ENCODE assay signal across 8 mouse cellular contexts in the genomic region with DNA sequence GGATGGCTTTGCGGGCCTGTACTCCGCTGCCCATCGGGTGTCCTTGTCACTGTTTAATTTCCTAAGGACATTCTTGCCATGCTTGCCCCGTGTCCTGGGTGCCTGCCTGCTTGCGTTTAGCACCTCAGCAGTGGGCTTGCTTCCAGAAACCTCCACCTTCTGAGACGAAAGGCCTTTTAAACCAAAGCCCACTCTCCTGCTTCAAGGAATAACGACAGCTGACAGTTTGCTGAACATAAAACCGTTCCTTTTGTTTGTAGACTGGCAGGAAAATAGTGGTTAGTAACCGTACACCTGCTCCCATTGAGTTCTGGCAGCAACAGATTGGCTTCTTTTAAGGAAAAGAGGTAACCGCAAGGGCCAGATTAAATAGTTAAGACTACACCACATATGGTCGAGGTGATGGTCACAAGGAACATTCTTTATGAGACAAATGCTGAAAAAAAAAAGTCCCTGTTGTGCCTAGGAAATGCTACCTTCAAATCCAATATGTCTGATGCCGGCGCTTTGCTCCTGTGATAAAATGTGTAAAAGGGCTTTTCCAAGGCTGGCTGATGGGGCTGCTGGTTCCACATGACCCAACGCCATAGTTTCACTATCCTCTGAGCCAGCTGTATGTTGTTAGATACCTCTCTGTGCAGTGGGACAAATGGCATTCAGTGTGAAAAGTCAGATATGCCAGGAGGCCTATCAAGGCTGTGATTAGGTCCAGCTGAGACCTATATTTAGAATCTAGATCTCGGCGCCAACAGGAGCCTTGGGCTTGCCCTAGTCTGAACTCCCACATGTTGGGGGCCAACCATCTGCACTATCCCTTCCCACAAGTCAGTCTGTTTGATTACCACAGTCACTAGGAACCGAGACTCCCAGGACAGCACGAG. TPM values are rescaled to one million over a fixed set of nuclear protein-coding genes. Genes with fewer than 3 reads are reported as not detected.
DNase-seq lines count a peak whose midpoint lies in the region; ATAC-seq and TF ChIP-seq lines count a peak whose summit lies in the region.

No protein-coding gene starts in this region.

- TF ChIP-seq RAD21 in CH12.LX (IDR thresholded peaks at IDR 0.05; ENCODE audit: low read depth, low read length), result no peak

- no peaks in the 10 kb centered on the region for H3K9me3 ChIP-seq in CH12.LX (replicated peaks; ENCODE audit: low read length)
- H3K9me3 ChIP-seq in forebrain, embryonic 16.5 days (ENCODE audit: control insufficient read depth, low read length), result no peaks in the 10 kb centered on the region
- H3K9me3 ChIP-seq in liver, embryonic 11.5 days (ENCODE audit: control insufficient read depth, low read length), result no peaks in the 10 kb centered on the region
- H3K9me3 ChIP-seq in stomach, postnatal 0 days (ENCODE audit: control insufficient read depth, low read length), result no peaks in the 10 kb centered on the region

- no peak for ATAC-seq in forebrain, embryonic 16.5 days
- ATAC-seq in liver, embryonic 11.5 days (replicated peaks; ENCODE audit: low FRiP score), result peak; percentile 53
- no peak for ATAC-seq in stomach, postnatal 0 days (ENCODE audit: low FRiP score, low TSS enrichment)
- ATAC-seq in granulocyte monocyte progenitor cell, adult 5-6 weeks (replicated peaks; ENCODE audit: poor library complexity, severe bottlenecking), result no peak

- no peak for TF ChIP-seq EP300 in CH12.LX (IDR thresholded peaks at IDR 0.05; ENCODE audit: low read length)
- TF ChIP-seq EP300 in stomach, postnatal 0 days (optimal IDR thresholded peaks at IDR 0.05), result no peak

- no peak overlapping the region for H3K4me3 ChIP-seq in CH12.LX (replicated peaks in 1 of 3; ENCODE audit: low read depth in 2 of 3, low read length in 2 of 3, poor library complexity in 1 of 3)
- no peak overlapping the region for H3K4me3 ChIP-seq in forebrain, embryonic 16.5 days (replicated peaks; ENCODE audit: low read length)
- no peak overlapping the region for H3K4me3 ChIP-seq in liver, embryonic 11.5 days (ENCODE audit: low read depth, low read length)
- no peak overlapping the region for H3K4me3 ChIP-seq in stomach, postnatal 0 days (ENCODE audit: low read depth, low read length)

- H3K4me2 ChIP-seq in CH12.LX (ENCODE audit: insufficient read depth, low read depth, poor library complexity, severe bottlenecking), result peak overlapping the region; percentile 32; the same call in 1 of the 2 replicates
- H3K4me2 ChIP-seq in forebrain, embryonic 16.5 days (ENCODE audit: low read length), result no peak overlapping the region
- peak overlapping the region; percentile 40 for H3K4me2 ChIP-seq in liver, embryonic 11.5 days
- no peak overlapping the region for H3K4me2 ChIP-seq in stomach, postnatal 0 days (replicated peaks; ENCODE audit: low read depth)

- dilution Hi-C loops in CH12.LX (cut with MboI; ENCODE audit: extremely low pct_ligation_motif_present, extremely low pct_unique_long_range_greater_than_20kb, low sequenced_read_pairs), result no loop called here

- 29% methylated on average over 18 of the region's 18 CpGs for WGBS in forebrain, embryonic 16.5 days
- 43% methylated on average over 18 of the region's 18 CpGs for WGBS in liver, embryonic 11.5 days
- WGBS in stomach, postnatal 0 days, result 62% methylated on average over 18 of the region's 18 CpGs

- peaks cover 52 to 95% of the 10 kb centered on the region in 2 experiments for H3K4me1 ChIP-seq in CH12.LX (ENCODE audit: control insufficient read depth in 1 of 2, insufficient read depth in 2 of 2)
- peaks cover 45% of the 10 kb centered on the region for H3K4me1 ChIP-seq in forebrain, embryonic 16.5 days (replicated peaks; ENCODE audit: control insufficient read depth, insufficient read depth, low read length)
- H3K4me1 ChIP-seq in liver, embryonic 11.5 days (replicated peaks; ENCODE audit: control insufficient read depth, insufficient read depth, low read length), result peaks cover 63% of the 10 kb centered on the region
- peaks cover 8% of the 10 kb centered on the region for H3K4me1 ChIP-seq in stomach, postnatal 0 days (replicated peaks; ENCODE audit: control insufficient read depth, insufficient read depth)

- in situ Hi-C loops in CH12.LX (cut with MboI; ENCODE audit: low pct_ligation_motif_present, low pct_unique_long_range_greater_than_20kb, low sequenced_read_pairs), result loop anchor here (10.0 kb wide), 1 partner anchor 47 kb away; no protein-coding TSS in a partner anchor

- H3K9ac ChIP-seq in CH12.LX (ENCODE audit: insufficient read depth, low read depth), result peak overlapping the region; percentile 15
- 0 out of 2 replicates have a peak overlapping the region, but pooled peaks have one; percentile 15 for H3K9ac ChIP-seq in forebrain, embryonic 16.5 days (replicated peaks; ENCODE audit: low read depth, low read length)
- peak overlapping the region; percentile 1; the same call in 1 of the 2 replicates for H3K9ac ChIP-seq in liver, embryonic 11.5 days (ENCODE audit: low read depth, low read length)
- no peak overlapping the region for H3K9ac ChIP-seq in stomach, postnatal 0 days (ENCODE audit: low read length)

- no peaks in the 10 kb centered on the region for H3K79me2 ChIP-seq in CH12.LX (replicated peaks; ENCODE audit: control insufficient read depth, extremely low read depth, insufficient read depth, poor library complexity, severe bottlenecking)

- TF ChIP-seq CTCF in CH12.LX (conservative IDR thresholded peaks at IDR 0.05 in 1 of 2, IDR thresholded peaks at IDR 0.05 in 1 of 2; ENCODE audit: low read depth in 2 of 2, low read length in 2 of 2), result no peak
- no peak for TF ChIP-seq CTCF in brain, embryonic 14.5 days (IDR thresholded peaks at IDR 0.05; ENCODE audit: borderline replicate concordance, extremely low read depth, insufficient read depth, insufficient read length)
- no peak for TF ChIP-seq CTCF in stomach, postnatal 0 days (IDR thresholded peaks at IDR 0.05; ENCODE audit: low read depth)

- peak overlapping the region; percentile 44; the same call in 1 of the 2 replicates for H3K27ac ChIP-seq in CH12.LX (ENCODE audit: insufficient read depth, low read depth)
- peak overlapping the region; percentile 60 for H3K27ac ChIP-seq in forebrain, embryonic 16.5 days (ENCODE audit: low read length)
- H3K27ac ChIP-seq in liver, embryonic 11.5 days (ENCODE audit: low read depth, low read length), result no peak overlapping the region
- no peak overlapping the region for H3K27ac ChIP-seq in stomach, postnatal 0 days (replicated peaks)

- no peak for DNase-seq in CH12.LX (ENCODE audit: extremely low read depth)
- DNase-seq in brain, embryonic 14.5 days (ENCODE audit: low read depth), result peak; percentile 81
- DNase-seq in liver, embryonic 11.5 days (ENCODE audit: low spot score), result no peak
- no peak for DNase-seq in stomach, postnatal 0 days (ENCODE audit: low spot score)
- DNase-seq in thymus, adult 18-20 months, result no peak
- no peak for DNase-seq in urinary bladder, adult 18-20 months (ENCODE audit: low spot score in 2 of 2)

- H3K27me3 ChIP-seq in CH12.LX (replicated peaks), result peaks cover 7% of the 10 kb centered on the region
- H3K27me3 ChIP-seq in forebrain, embryonic 16.5 days (replicated peaks; ENCODE audit: control insufficient read depth, insufficient read depth, low read length), result no peaks in the 10 kb centered on the region
- H3K27me3 ChIP-seq in liver, embryonic 11.5 days (replicated peaks; ENCODE audit: control insufficient read depth, insufficient read depth, low read length), result no peaks in the 10 kb centered on the region
- H3K27me3 ChIP-seq in stomach, postnatal 0 days (ENCODE audit: control insufficient read depth, insufficient read depth, low read length), result no peaks in the 10 kb centered on the region

- H3K36me3 ChIP-seq in CH12.LX (replicated peaks in 1 of 2; ENCODE audit: control insufficient read depth in 1 of 2, insufficient read depth in 1 of 2, low read length in 1 of 2), result no peaks in the 10 kb centered on the region
- H3K36me3 ChIP-seq in forebrain, embryonic 16.5 days (ENCODE audit: control insufficient read depth, insufficient read depth), result no peaks in the 10 kb centered on the region
- no peaks in the 10 kb centered on the region for H3K36me3 ChIP-seq in liver, embryonic 11.5 days (ENCODE audit: control insufficient read depth, insufficient read depth, low read length)
- H3K36me3 ChIP-seq in stomach, postnatal 0 days (ENCODE audit: control insufficient read depth, insufficient read depth, low read length), result no peaks in the 10 kb centered on the region

- no peak for TF ChIP-seq POLR2A in CH12.LX (IDR thresholded peaks at IDR 0.05; ENCODE audit: low read depth, low read length)
- no peak for TF ChIP-seq POLR2A in brain, embryonic 14.5 days (IDR thresholded peaks at IDR 0.05; ENCODE audit: borderline replicate concordance, extremely low read depth, insufficient read depth, insufficient read length, poor library complexity, severe bottlenecking)

TF ChIP-seq in CH12.LX, 34 proteins besides CTCF, POLR2A, EP300 and RAD21 (continues in another document):
- TF ChIP-seq ZKSCAN1 (IDR thresholded peaks at IDR 0.05; ENCODE audit: borderline replicate concordance, low read depth, low read length) (no peak), HCFC1 (IDR thresholded peaks at IDR 0.05; ENCODE audit: low read depth, low read length) (no peak), TBP (conservative IDR thresholded peaks at IDR 0.05; ENCODE audit: low read depth, low read length) (no peak), JUND (conservative IDR thresholded peaks at IDR 0.05; ENCODE audit: low read depth, low read length) (no peak), IRF4 (IDR thresholded peaks at IDR 0.05; ENCODE audit: low read depth, low read length) (no peak)

RNA-seq across cellular contexts. Expression of a gene that starts 14.2 kb away (rescaled TPM):
- total RNA-seq in CH12.LX (2012; rRNA removed) (4.6 and 5.2 TPM in 2 replicates), CH12.LX (2014; rRNA removed) (1.9 and 2.2 TPM in 2 replicates)
- polyA plus RNA-seq in CH12.LX (2012; ENCODE audit: insufficient read length, low read depth), result 1.7 and 2.2 TPM in 2 replicates
- 8.7 and 12.8 TPM in 2 replicates for polyA plus RNA-seq in brain, embryonic 14.5 days (2012; rRNA removed)
- 19.3 and 20.4 TPM in 2 replicates for polyA plus RNA-seq in forebrain, embryonic 16.5 days (2015; fragmentation: Nextera tagmentation; extraction: Ambion mirVana)
- polyA plus RNA-seq in liver, embryonic 11.5 days (2014; fragmentation: Nextera tagmentation; extraction: Ambion mirVana), result 6.5 and 6.7 TPM in 2 replicates
- polyA plus RNA-seq in stomach, postnatal 0 days (2015; fragmentation: Nextera tagmentation; extraction: Ambion mirVana), result 11.1 and 13.2 TPM in 2 replicates
- total RNA-seq in granulocyte monocyte progenitor cell, adult 5-6 weeks (2014; fragmentation: Nextera tagmentation), result 8.7 and 15.9 TPM in 2 replicates
- 7.6 and 9.0 TPM in 2 replicates for total RNA-seq in granulocyte monocyte progenitor cell, adult 5-6 weeks (2017)

RNA-seq across cellular contexts. Expression of a gene that starts 57.8 kb away (rescaled TPM):
- total RNA-seq in CH12.LX (2012; rRNA removed) (not detected in 2 replicates), CH12.LX (2014; rRNA removed) (not detected in 2 replicates)
- polyA plus RNA-seq in CH12.LX (2012; ENCODE audit: insufficient read length, low read depth), result not detected in 2 replicates
- polyA plus RNA-seq in brain, embryonic 14.5 days (2012; rRNA removed), result 0.97 and 1.1 TPM in 2 replicates
- not detected in 2 replicates for polyA plus RNA-seq in forebrain, embryonic 16.5 days (2015; fragmentation: Nextera tagmentation; extraction: Ambion mirVana)
- polyA plus RNA-seq in liver, embryonic 11.5 days (2014; fragmentation: Nextera tagmentation; extraction: Ambion mirVana), result 2.1 and 2.5 TPM in 2 replicates
- polyA plus RNA-seq in stomach, postnatal 0 days (2015; fragmentation: Nextera tagmentation; extraction: Ambion mirVana), result 8.3 and 10.5 TPM in 2 replicates
- total RNA-seq in granulocyte monocyte progenitor cell, adult 5-6 weeks (2014; fragmentation: Nextera tagmentation), result not detected in 2 replicates
- not detected in 2 replicates for total RNA-seq in granulocyte monocyte progenitor cell, adult 5-6 weeks (2017)

Comparison
In these comparisons a context has a peak if more than half of its experiments do, and no peak if none do; other contexts are left out.
1. H3K27ac ChIP-seq: peak in CH12.LX (single experiment) and forebrain, embryonic 16.5 days (single experiment); none in liver, embryonic 11.5 days (single experiment) and stomach, postnatal 0 days (single experiment).
2. H3K4me2 ChIP-seq: peak in CH12.LX (single experiment) and liver, embryonic 11.5 days (single experiment); none in forebrain, embryonic 16.5 days (single experiment) and stomach, postnatal 0 days (single experiment).